Mouse (Mus musculus) cerebellum, postnatal 14 days (tissue): Measurements from ENCODE around the gene Sparcl1.

ENCODE experiments used
- DNase-seq, 2 experiments: peaks; one replicate each; pipeline ENCODE4 v3.0.0; 2021; ENCODE audit warnings: mixed read lengths in 2 of 2

Gene Sparcl1

DNA sequence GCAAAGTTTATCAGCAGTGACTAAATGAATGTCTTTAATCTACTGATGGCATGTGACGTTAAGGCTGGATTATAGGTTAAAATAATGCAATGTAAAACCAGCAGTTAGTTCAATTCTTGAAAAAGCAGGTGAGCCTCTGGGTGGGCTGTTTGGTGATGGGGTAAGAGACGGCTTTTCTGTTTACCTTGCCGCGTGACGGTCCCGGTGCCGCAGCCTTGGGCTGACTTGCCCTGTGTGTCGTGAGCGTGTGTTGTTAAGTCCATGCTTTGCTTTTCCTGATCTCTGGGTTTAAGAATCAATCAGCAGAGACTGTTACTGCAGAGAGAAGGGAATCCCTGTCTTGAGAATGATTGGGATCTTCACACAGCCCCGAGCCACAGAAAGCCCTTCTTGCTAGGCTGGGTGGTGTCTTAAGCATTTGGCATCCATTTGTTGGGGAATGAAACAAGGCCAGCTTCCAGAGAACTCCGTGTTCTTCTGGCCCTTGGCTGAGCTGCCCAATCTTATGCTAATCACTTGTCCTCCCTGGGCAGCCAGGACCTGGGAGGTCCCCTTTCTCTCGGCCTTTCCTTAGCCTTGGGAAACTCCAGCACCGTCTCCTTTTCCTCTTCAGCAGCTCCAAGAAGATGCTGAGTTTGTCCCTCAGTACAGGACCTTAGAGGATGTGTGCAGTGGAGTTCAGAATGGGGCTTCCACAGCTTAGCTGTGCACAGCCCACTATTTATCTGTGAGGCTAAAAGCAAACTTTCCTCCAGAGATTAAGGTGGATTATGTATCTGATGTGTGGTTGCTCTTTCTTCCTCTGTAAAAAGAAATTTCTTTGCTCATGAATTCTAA lies 51.4 kb downstream of the Sparcl1 start:
- no peak for DNase-seq

GRCm38 (mm10) chr5:104060429-104060828 lies 53.1 kb downstream of the Sparcl1 start:
- no peak for DNase-seq

- no peak for DNase-seq
Measured at GRCm38 (mm10) chr5:104059628-104060027, 53.9 kb downstream of the Sparcl1 start.

- peak; percentile 42 to 63 for DNase-seq
Measured at GRCm38 (mm10) chr5:104058021-104058420, 55.5 kb downstream of the Sparcl1 start.

DNA sequence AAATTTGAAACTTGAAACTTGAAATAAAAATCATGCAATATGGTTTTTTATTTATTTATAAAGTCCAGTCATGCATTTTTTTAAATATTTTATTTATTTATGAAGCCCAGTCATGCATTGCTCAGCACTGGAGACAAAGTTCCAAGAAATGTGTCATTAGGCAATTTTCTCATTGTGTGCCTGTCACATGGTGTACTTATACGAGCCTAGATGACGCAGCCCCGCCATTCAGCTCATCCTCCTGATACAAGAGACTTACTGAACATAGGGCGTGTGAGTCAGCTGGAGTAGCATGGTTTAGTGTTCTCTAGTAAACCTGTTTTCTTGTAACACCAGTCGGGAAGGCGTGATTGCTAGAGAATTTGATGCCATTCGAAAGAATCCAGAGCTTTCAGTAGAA lies 57.2 kb downstream of the Sparcl1 start:
- no peak for DNase-seq

DNA sequence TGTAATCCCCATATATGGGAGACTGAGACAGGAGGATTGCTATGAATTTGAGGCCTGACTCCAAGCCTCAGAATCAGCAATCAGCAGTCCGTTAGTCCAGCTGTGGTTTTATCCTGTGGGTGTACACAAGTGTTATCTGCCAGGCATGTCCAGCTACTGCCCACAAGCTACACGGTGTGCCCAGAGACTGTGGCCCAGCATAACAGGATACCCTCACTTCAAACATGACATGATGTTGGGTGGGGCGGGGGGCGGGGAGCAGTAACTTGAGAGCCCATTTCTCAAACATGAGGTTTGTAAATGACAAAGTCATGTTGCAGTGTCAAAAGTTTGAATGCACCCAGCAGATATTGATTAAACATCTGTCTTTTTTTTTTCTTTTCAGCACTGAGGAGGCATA lies 57.7 kb downstream of the Sparcl1 start:
- DNase-seq, result no peak

DNA sequence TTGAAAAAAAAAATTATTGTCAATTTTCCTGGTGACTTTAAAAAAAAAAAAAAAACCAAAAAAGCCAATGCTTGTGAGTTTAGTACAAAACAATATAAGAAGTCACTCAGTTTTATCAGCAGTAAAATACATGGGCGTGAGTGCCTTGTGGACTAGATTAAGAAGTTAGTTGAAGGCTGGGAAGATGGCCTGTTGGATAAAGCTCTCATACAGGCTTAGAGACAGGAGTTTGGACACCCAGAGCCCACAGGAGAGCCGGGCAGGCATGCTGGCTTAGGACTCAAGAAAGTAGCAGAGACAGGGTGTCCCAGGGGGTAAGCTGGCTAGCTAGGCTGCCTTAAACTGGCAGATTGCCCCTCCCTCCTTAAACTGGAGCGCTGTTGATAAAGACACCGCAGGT lies 58.6 kb downstream of the Sparcl1 start:
- no peak for DNase-seq

GRCm38 (mm10) chr5:104052956-104053355 lies 60.6 kb downstream of the Sparcl1 start:
- peak in 1 of 2 experiments; percentile 55 for DNase-seq

GRCm38 (mm10) chr5:104048139-104048538 lies 65.4 kb downstream of the Sparcl1 start:
- DNase-seq, result no peak

DNA sequence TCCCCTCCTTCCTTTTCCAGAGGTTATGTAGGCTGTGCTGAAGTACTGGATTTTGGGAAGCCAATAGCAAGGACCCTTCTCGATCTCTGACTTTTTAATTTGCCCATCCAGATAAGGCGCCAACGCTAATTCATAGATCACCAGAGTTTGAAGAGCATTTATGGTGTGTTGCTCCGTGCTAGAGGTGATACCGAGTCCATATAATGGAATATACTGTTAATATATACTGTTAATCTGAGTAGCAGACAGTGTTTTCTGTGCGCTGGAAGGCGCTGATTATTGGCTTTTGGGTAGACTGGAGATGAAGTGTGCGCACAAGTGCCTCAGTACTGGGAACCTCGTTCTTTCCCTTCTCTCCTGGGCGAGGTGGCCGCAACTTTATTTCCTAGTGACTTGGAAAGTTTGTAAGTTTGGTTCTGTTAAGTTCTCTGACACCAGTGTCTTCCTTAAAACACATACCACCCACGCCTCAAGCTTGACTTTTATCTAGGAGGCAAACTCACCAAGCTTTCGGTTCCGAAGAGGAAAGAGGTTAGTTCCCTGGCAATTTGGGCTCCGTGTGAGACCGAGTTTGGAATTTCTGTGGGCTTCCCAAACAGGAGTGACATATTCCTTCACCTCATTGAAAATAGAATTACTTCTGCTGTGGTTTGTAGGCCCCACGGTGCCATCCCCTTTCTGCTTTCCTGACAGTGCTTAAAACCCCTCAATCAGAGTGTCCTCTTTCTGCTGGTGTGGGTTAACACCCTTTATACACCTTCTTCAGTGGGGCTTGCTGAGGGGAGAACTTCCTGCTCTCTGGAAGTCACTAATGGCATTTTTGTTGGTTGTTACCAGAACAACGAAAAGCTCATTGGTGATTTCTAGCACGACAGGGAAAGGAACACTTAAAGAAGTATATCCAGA lies 66.1 kb downstream of the Sparcl1 start:
- no peak for DNase-seq

- peak; percentile 97 to 99 for DNase-seq
Measured at GRCm38 (mm10) chr5:104046256-104047199, 67.0 kb downstream of the Sparcl1 start, which contains the start of gene Nudt9. Gene Nudt9, plus strand, starts transcription at chr5:104046306.

GRCm38 (mm10) chr5:104043704-104044103 lies 69.8 kb downstream of the Sparcl1 start:
- DNase-seq, result no peak

- DNase-seq, result no peak
Measured at GRCm38 (mm10) chr5:104042906-104043305, 70.6 kb downstream of the Sparcl1 start.

GRCm38 (mm10) chr5:104039154-104039932 lies 74.2 kb downstream of the Sparcl1 start:
- DNase-seq, result peak; percentile 60 to 66

- no peak for DNase-seq
Measured at GRCm38 (mm10) chr5:104036686-104037085, 76.8 kb downstream of the Sparcl1 start.

- DNase-seq, result no peak
Measured at GRCm38 (mm10) chr5:104035824-104036223, 77.7 kb downstream of the Sparcl1 start.

DNA sequence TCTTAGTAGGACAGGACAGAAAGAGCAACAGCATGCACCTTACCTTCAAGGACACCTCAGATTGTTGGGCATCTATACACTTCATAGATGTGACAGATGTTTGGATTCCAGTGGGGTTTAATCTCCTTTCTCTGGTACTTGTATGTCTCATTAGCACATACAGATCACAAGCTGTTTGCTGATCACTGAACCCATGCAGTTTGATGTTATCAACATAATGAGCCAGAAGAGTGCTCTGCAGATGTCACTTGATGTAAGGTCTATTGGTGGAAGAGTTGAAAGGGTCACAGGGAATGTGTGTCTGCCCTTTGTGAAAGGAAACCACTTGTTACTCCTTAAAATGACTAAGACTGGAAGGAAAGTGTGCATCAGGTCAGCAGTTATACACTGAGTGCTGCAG lies 78.5 kb downstream of the Sparcl1 start:
- DNase-seq, result no peak

DNA sequence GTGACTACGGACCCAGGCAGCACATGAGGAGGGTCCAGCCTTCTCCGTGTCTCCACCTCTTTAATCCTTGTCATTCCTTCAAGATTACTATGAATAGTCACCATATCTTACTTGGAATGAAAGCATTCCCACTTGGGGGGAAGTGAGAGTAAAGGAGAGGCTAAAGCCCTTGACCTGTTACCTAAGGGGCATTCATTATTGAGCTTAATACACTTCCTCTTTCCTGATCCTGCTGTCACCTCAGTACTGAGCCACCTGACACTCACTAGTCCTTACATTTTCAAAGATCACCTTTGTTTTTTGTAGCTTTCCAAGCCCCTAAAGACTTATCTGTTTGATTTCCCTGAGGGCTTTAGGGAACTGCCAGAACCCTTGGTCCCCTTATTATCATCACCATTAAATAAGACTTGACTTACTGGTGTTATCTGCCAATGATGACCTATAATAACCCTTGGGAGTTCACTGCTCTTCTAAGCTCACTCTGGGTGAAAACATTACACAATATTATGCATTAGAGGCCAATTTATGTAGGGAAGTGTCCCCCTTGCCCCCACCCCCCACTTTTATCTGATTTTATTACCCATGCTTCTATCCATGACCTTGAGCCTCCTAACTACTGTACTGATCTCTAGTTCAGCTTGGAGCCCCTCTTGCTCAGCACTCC lies 81.0 kb downstream of the Sparcl1 start:
- no peak for DNase-seq
